Mouse (Mus musculus): Measurements from ENCODE around the gene Zfp668.
"Not testable (repeated sequence)": the region's sequence is repeated elsewhere in the genome, so short reads cannot be mapped to it uniquely, and the experiment has no call there.

Gene Zfp668

DNA sequence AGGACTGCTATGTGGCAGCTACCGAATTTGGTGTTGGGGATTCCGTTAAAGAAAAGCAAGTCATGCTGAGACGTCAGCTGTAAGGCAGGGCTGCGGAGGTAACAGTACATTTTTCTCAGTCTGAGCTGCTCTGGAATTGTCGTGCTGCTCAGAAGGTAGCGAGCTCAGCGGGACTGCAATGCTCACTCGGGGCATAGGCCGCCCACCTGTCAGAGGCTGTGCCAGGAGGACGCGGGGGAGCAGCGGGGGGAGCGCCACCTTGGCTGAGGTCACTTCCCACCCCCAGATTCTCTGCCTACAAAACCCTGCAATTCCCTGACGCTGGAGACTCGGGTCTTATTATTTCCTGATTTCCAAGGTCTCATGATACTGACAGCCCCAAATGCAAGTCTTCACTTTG is 35.7 kb downstream of the Zfp668 start:
- DNase-seq (ENCODE audit: low spot score) = peak; percentile 65

DNA sequence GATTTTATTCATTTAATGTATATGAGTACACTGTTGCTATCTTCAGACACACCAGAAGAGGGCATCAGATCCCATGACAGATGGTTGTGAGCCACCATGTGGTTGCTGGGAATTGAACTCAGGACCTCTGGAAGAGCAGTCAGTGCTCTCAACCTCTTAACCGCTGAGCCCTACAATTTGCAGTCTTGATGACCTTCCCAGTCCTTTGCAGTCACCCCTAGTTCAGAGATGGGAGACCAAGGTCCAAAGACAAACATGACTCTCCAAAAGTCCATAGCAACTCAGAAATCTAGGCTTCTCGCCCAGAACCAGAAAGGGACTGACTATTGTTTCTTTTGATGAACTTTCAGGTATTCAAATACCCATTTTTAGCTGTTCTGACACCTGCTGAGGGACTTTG is 36.6 kb downstream of the Zfp668 start:
- not testable (repeated sequence) for DNase-seq (ENCODE audit: low spot score)

DNA sequence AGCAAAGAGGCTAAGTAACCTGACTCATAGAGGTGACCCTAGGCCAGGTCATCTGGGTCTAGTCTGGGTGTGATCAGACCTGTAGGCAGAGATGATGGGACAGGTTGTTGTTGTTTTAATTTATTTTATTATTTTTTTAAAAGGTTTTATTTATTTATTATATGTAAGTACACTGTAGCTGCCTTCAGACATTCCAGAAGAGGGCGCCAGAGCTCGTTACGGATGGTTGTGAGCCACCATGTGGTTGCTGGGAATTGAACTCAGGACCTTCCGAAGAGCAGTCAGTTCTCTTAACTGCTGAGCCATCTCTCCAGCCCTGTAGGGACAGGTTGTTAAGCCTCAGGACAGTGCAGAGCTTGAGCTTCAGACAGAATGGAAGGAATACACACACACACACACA is 38.8 kb downstream of the Zfp668 start:
- not testable (repeated sequence) for DNase-seq (ENCODE audit: low spot score)

DNA sequence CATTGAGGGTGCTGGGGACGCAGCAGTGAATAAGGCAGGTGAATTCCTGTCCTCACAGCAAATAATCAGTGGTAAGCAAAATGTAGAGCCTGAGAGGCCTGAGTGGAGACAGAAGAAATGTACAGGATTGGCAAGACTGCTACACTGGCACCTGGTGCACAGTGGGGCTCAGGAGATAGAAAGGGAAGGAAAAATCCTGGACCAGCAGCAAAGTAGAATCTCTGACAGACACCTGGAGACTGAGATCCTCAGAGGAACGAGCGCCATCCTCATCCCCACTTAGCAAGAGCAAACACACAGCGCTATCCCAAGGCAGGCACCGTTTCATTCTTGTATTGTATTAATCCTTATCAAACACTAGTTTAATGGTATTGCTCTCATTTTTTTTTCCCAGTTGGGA is 39.2 kb downstream of the Zfp668 start:
- no peak for DNase-seq (ENCODE audit: low spot score)

- no peak for DNase-seq (ENCODE audit: low spot score)
Measured at GRCm38 (mm10) chr7:127835550-127835949, 41.1 kb downstream of the Zfp668 start.

GRCm38 (mm10) chr7:127824176-127824871 is 52.3 kb downstream of the Zfp668 start, which contains the start of the genes Stx4a and Stx1b:
Gene Stx4a, plus strand, starts transcription at chr7:127824294.
Gene Stx1b, minus strand, starts transcription at chr7:127824549.
- peak; percentile 43 for DNase-seq (ENCODE audit: low spot score)

- DNase-seq (ENCODE audit: low spot score) = peak; percentile 28
Measured at GRCm38 (mm10) chr7:127823236-127824171, 53.1 kb downstream of the Zfp668 start.

- DNase-seq (ENCODE audit: low spot score) = no peak
Measured at GRCm38 (mm10) chr7:127822494-127822893, 54.1 kb downstream of the Zfp668 start.

GRCm38 (mm10) chr7:127820836-127821509 is 55.7 kb downstream of the Zfp668 start:
- DNase-seq (ENCODE audit: low spot score) = no peak

DNA sequence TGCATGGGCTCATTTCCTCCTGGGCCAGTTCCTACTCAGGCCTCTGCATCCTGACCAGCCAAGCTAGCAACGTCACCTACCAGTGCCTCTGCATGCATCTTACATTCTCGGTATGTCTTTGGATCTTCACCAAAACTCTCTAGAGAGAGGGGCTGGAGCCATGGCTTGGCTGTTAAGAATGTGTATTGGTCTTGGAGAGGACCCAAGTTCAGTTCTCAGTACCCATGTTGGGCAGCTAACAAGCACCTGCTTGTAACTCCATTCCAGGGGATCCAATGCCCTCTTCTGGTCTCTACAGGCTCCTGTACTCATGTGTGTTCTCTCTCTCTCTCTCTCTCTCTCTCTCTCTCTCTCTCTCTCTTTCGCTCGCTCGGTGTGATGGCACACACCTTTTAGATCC is 58.9 kb downstream of the Zfp668 start:
- DNase-seq (ENCODE audit: low spot score) = no peak

GRCm38 (mm10) chr7:127817053-127817452 is 59.6 kb downstream of the Zfp668 start:
- DNase-seq (ENCODE audit: low spot score) = no peak

DNA sequence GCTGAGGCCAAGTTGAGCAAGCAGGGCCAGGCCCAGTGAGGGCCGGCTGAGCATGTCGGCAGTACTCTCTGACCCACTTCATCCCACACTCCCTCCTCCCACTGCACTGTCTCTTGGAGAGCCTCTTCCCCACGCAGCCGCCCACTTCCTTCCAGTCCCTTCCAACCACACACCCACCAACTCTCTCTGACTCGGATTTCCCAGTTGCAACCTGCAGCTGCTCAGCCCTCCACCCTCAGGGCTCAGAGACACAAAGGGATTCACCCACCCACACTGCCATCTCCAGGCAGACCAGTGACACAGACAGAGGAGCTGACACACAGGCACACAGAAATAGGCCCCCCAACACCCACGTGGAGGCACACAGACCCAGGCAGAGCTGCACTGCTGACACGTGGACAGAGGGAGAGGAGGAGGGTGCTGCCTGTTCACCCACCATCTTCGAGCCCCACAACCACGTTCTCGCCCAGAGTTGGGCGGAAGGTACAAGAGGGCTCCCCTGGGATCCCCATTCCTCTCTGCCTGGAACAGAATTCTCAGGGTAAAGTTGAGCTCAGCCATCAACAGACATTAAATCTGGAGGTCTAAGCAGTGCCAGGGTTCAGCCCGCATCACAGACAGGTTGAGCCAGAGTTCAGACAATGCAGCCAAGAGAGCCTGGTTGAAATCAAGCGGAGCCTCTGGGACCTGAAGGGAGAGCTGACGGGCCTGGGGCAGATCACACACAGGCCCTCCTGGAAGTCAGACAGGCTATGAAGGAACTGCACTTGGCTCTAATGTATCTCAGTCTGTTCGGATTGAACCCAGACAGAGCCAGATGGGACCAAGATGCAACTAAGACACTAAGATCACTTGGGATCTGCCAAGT is 60.4 kb downstream of the Zfp668 start:
- DNase-seq (ENCODE audit: low spot score) = peak; percentile 12

DNA sequence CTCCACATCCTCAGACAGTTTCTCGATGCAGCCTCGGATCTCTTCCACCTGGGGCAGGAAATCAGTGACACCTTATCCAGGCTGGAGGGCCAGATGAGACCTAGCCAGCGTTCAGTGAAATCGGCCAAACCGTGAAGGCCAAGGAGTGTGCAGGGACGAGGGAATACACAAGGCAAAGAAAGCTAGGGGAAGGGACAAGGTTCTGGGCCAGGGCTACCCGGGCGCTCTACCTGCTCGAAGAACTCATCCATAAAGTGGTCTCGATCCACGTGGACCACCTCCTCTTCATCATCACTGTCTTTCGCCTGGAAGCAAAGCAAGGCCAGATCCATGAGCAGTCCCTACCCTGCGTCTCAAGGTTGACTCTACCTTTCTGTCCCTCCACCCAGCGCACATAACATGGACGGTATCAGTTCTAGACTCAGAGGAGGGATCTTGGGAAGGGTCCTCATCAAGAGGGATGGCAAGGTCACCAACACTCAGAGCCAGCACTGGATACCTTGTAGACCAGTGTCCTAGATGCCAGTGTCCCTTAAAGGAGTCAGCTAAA is 61.4 kb downstream of the Zfp668 start:
- no peak for DNase-seq (ENCODE audit: low spot score)

DNA sequence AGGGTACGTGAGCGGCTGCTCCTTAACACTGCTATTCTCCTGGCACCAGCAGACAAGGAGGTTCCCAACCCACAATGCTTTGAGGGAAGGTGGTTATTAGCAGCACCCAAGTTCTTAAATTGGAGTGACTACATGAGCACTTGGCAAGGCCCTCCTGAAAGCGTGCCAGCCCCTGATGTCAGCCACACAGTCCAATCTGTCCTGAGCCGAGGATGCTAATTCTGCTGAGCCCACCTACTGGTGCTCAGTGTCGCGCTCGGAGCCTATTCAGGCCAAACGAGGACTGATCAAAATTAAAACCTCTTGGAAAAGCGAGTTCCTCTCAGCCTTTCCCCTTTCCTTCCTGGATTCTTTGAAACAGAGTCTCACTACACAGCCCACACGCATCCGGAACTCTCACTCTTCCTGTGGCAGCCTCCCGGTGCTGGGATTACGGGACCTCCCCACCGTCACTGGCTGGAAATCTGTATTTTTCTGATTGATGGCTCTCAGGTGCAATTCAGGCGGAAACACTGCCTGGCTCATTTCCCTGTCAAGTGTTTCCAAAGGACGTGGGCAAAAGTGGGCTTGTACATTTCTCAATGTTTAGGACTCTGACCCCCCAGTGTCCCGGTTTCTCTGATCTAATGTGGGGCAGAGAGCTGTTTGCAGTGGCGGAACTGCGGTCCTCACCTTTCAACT is 62.2 kb downstream of the Zfp668 start:
- no peak for DNase-seq (ENCODE audit: low spot score)

DNA sequence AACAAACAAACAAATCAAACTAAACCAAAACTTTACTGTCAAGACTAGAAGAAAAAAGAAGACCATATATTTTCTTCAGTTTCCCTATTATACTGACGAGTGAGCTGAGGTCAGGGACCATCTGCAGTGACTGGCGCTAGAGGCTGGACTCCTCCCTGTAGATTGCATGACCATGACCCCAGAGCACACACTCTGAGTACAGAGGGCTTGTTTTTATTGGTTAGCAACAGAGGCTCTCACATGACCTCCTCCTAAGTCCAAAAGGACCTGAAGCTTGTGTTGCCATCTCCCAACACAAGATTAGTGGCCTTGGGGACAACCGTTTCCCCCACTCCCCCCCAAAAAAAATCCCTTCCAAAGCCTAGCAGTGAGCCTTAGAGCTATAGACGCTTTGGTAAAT is 62.8 kb downstream of the Zfp668 start:
- DNase-seq (ENCODE audit: low spot score) = no peak
